Mouse (Mus musculus) kidney, adult 2 months (tissue): ENCODE results near the gene E4f1.

ENCODE experiments used
- CTCF ChIP-seq: fragments of 200-500 bp; conservative IDR thresholded peaks from 2 replicates; pipeline ENCODE4 v1.5.1; 2011; ENCODE audit warnings: low read depth, mild to moderate bottlenecking, control low read depth, low read length, moderate library complexity, mixed read lengths; ENCODE audit not compliant: insufficient read depth, insufficient read length
- POLR2A ChIP-seq: fragments of 200-500 bp; IDR thresholded peaks from one replicate; pipeline ENCODE4 v1.6.1; 2011; ENCODE audit warnings: low read depth, low read length, control low read depth

GRCm38 (mm10) chr17:24462932-24463331 is 7.2 kb downstream of the E4f1 start:
- TF ChIP-seq POLR2A (no peak), CTCF (no peak)
